Mouse (Mus musculus): ENCODE measurements around the gene Aes. TPM values are rescaled to one million over a fixed set of nuclear protein-coding genes. Genes with fewer than 3 reads are reported as not detected.

Aes gene
- polyA plus RNA-seq, 1 experiment from 2014 or later, result 404 TPM

- Histone ChIP-seq H3K4me2 (peak overlapping the region; percentile 60), H3K27me3 (ENCODE audit: insufficient read depth, low read length) (peaks cover 17% of the 10 kb centered on the region; the same call in 1 of the 2 replicates), H3K36me3 (ENCODE audit: insufficient read depth) (no peaks in the 10 kb centered on the region), H3K4me3 (ENCODE audit: low read depth, low read length) (peak overlapping the region; percentile 25), H3K9ac (peak overlapping the region; percentile 34), H3K27ac (ENCODE audit: low read depth) (peak overlapping the region; percentile 83), H3K4me1 (ENCODE audit: insufficient read depth) (peaks cover 21% of the 10 kb centered on the region), H3K9me3 (ENCODE audit: low read depth, low read length) (no peaks in the 10 kb centered on the region)
- WGBS, result 3% methylated on average over 12 of the region's 12 CpGs
- no peak for TF ChIP-seq CTCF (IDR thresholded peaks at IDR 0.05; ENCODE audit: low read depth)
- peak; percentile 62 for DNase-seq
- peak; percentile 51 for ATAC-seq (ENCODE audit: insufficient read depth)
Observed at GRCm38 (mm10) chr10:81597137-81597950, 38.1 kb downstream of the Aes start.

- no peak overlapping the region for H3K27ac ChIP-seq (ENCODE audit: low read depth)
Observed at GRCm38 (mm10) chr10:81598342-81598741, 39.1 kb downstream of the Aes start.

GRCm38 (mm10) chr10:81598871-81599270, 39.6 kb downstream of the Aes start:
- Histone ChIP-seq H3K4me1 (ENCODE audit: insufficient read depth) (peaks cover 21% of the 10 kb centered on the region), H3K27me3 (ENCODE audit: insufficient read depth, low read length) (peaks cover 13% of the 10 kb centered on the region; the same call in 1 of the 2 replicates), H3K9ac (no peak overlapping the region), H3K27ac (ENCODE audit: low read depth) (no peak overlapping the region), H3K9me3 (ENCODE audit: low read depth, low read length) (no peaks in the 10 kb centered on the region), H3K4me3 (ENCODE audit: low read depth, low read length) (no peak overlapping the region), H3K4me2 (no peak overlapping the region), H3K36me3 (ENCODE audit: insufficient read depth) (no peaks in the 10 kb centered on the region)
- no peak for TF ChIP-seq CTCF (IDR thresholded peaks at IDR 0.05; ENCODE audit: low read depth)
- DNase-seq (no peak), ATAC-seq (ENCODE audit: insufficient read depth) (no peak)
- 37% methylated on average over 6 of the region's 6 CpGs for WGBS

More at GRCm38 (mm10) chr10:81598342-81598741, 39.1 kb downstream of the Aes start:
- Histone ChIP-seq H3K9ac (no peak overlapping the region), H3K9me3 (ENCODE audit: low read depth, low read length) (no peaks in the 10 kb centered on the region), H3K4me3 (ENCODE audit: low read depth, low read length) (no peak overlapping the region), H3K36me3 (ENCODE audit: insufficient read depth) (no peaks in the 10 kb centered on the region), H3K4me2 (no peak overlapping the region), H3K4me1 (ENCODE audit: insufficient read depth) (peaks cover 21% of the 10 kb centered on the region), H3K27me3 (ENCODE audit: insufficient read depth, low read length) (peaks cover 14% of the 10 kb centered on the region; the same call in 1 of the 2 replicates)
- WGBS, result 43% methylated on average over 3 of the region's 3 CpGs
- TF ChIP-seq CTCF (IDR thresholded peaks at IDR 0.05; ENCODE audit: low read depth), result no peak
- ATAC-seq (ENCODE audit: insufficient read depth) (no peak), DNase-seq (no peak)

GRCm38 (mm10) chr10:81599630-81600029, 40.3 kb downstream of the Aes start:
- no peaks in the 10 kb centered on the region for H3K9me3 ChIP-seq (ENCODE audit: low read depth, low read length)

GRCm38 (mm10) chr10:81600096-81600495, 40.8 kb downstream of the Aes start:
- Histone ChIP-seq H3K4me3 (ENCODE audit: low read depth, low read length) (no peak overlapping the region), H3K36me3 (ENCODE audit: insufficient read depth) (no peaks in the 10 kb centered on the region), H3K9ac (no peak overlapping the region), H3K4me2 (peak overlapping the region; percentile 65; the same call in 1 of the 2 replicates), H3K4me1 (ENCODE audit: insufficient read depth) (peaks cover 21% of the 10 kb centered on the region), H3K27ac (ENCODE audit: low read depth) (no peak overlapping the region), H3K9me3 (ENCODE audit: low read depth, low read length) (no peaks in the 10 kb centered on the region), H3K27me3 (ENCODE audit: insufficient read depth, low read length) (peaks cover 2% of the 10 kb centered on the region; the same call in 1 of the 2 replicates)
- 59% methylated on average over 10 of the region's 10 CpGs for WGBS
- TF ChIP-seq CTCF (IDR thresholded peaks at IDR 0.05; ENCODE audit: low read depth), result no peak
- DNase-seq, result no peak
- no peak for ATAC-seq (ENCODE audit: insufficient read depth)

More at GRCm38 (mm10) chr10:81599630-81600029, 40.3 kb downstream of the Aes start:
- no peak overlapping the region for H3K4me3 ChIP-seq (ENCODE audit: low read depth, low read length)
- ATAC-seq (ENCODE audit: insufficient read depth) (no peak), DNase-seq (no peak)
- H3K27me3 ChIP-seq (ENCODE audit: insufficient read depth, low read length), result peaks cover 6% of the 10 kb centered on the region; the same call in 1 of the 2 replicates
- H3K4me2 ChIP-seq, result no peak overlapping the region
- no peak for TF ChIP-seq CTCF (IDR thresholded peaks at IDR 0.05; ENCODE audit: low read depth)
- 68% methylated on average over 5 of the region's 5 CpGs for WGBS
- H3K4me1 ChIP-seq (ENCODE audit: insufficient read depth), result peaks cover 21% of the 10 kb centered on the region
- H3K27ac ChIP-seq (ENCODE audit: low read depth), result no peak overlapping the region
- no peak overlapping the region for H3K9ac ChIP-seq
- no peaks in the 10 kb centered on the region for H3K36me3 ChIP-seq (ENCODE audit: insufficient read depth)

GRCm38 (mm10) chr10:81600738-81601203, 41.5 kb downstream of the Aes start, which contains the start of gene Tle6:
TSS of gene Tle6 (minus strand) at chr10:81601073.
- TF ChIP-seq CTCF (IDR thresholded peaks at IDR 0.05; ENCODE audit: low read depth), result no peak
- DNase-seq (peak; percentile 99), ATAC-seq (ENCODE audit: insufficient read depth) (peak; percentile 81)
- Histone ChIP-seq H3K4me2 (peak within 1 kb of the TSS; percentile 65), H3K4me3 (ENCODE audit: low read depth, low read length) (peak within 1 kb of the TSS; percentile 26), H3K27me3 (ENCODE audit: insufficient read depth, low read length) (no peaks in the 10 kb centered on the region; the same call in 1 of the 2 replicates), H3K4me1 (ENCODE audit: insufficient read depth) (peaks cover 21% of the 10 kb centered on the region), H3K36me3 (ENCODE audit: insufficient read depth) (no peaks in the 10 kb centered on the region), H3K9me3 (ENCODE audit: low read depth, low read length) (no peaks in the 10 kb centered on the region), H3K9ac (peak within 1 kb of the TSS; percentile 29; the same call in 1 of the 2 replicates), H3K27ac (ENCODE audit: low read depth) (peak within 1 kb of the TSS; percentile 73)
- WGBS, result under 1% methylated on average over 28 of the region's 28 CpGs

- 16% methylated on average over 7 of the region's 7 CpGs for WGBS
- peaks cover 14% of the 10 kb centered on the region for H3K4me1 ChIP-seq (ENCODE audit: insufficient read depth)
- H3K9me3 ChIP-seq (ENCODE audit: low read depth, low read length), result no peaks in the 10 kb centered on the region
- peak overlapping the region; percentile 26; the same call in 1 of the 2 replicates for H3K4me3 ChIP-seq (ENCODE audit: low read depth, low read length)
- H3K27ac ChIP-seq (ENCODE audit: low read depth), result peak overlapping the region; percentile 67
- no peak for TF ChIP-seq CTCF (IDR thresholded peaks at IDR 0.05; ENCODE audit: low read depth)
- H3K9ac ChIP-seq, result no peak overlapping the region
- DNase-seq, result no peak
- ATAC-seq (ENCODE audit: insufficient read depth), result no peak
- no peaks in the 10 kb centered on the region for H3K36me3 ChIP-seq (ENCODE audit: insufficient read depth)
- H3K27me3 ChIP-seq (ENCODE audit: insufficient read depth, low read length), result no peaks in the 10 kb centered on the region
- H3K4me2 ChIP-seq, result peak overlapping the region; percentile 65
Observed at GRCm38 (mm10) chr10:81601396-81601905, 42.2 kb downstream of the Aes start.
